Mouse (Mus musculus): ENCODE data around the gene Trip6. TPM values are rescaled to one million over a fixed set of nuclear protein-coding genes. Genes with fewer than 3 reads are reported as not detected.

Trip6 gene
- polyA plus RNA-seq, 1 experiment = 42.9 TPM

- Histone ChIP-seq H3K4me3 (ENCODE audit: insufficient read depth, low read length) (peak overlapping the region; percentile 29), H3K27ac (ENCODE audit: insufficient read depth, low read length) (no peak overlapping the region), H3K4me1 (ENCODE audit: control insufficient read depth, insufficient read depth, low read length) (no peaks in the 10 kb centered on the region; the same call in 1 of the 2 replicates)
- TF ChIP-seq CTCF (IDR thresholded peaks at IDR 0.05; ENCODE audit: borderline replicate concordance, insufficient read depth, low read length) = no peak
- TF ChIP-seq POLR2A (IDR thresholded peaks at IDR 0.05; ENCODE audit: low read depth, low read length) = no peak
These were observed 34.5 kb upstream of the Trip6 start for GRCm38 (mm10) chr5:137348482-137349383.

DNA sequence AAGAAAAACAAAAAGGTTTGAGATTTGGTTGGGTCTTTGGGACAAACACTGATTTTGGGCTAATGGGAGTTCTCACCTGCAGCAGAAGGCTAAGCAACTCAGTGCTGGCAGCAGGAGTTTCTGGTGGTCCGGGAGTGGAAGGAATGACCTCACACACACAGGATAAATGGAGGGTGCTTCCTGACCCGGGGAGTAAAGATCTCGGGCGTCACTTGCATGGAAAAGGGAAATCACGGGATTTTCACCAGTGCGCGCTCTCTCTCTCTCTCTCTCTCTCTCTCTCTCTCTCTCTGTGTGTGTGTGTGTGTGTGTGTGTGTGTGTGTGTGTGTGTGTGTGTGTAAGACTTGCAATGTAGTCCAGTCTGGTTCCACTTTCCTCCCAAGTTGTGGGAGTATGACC, 33.7 kb upstream of the Trip6 start:
- Histone ChIP-seq H3K27ac (ENCODE audit: insufficient read depth, low read length) (no peak overlapping the region), H3K4me1 (ENCODE audit: control insufficient read depth, insufficient read depth, low read length) (no peaks in the 10 kb centered on the region)
- TF ChIP-seq POLR2A (IDR thresholded peaks at IDR 0.05; ENCODE audit: low read depth, low read length) (no peak), CTCF (IDR thresholded peaks at IDR 0.05; ENCODE audit: borderline replicate concordance, insufficient read depth, low read length) (no peak)

GRCm38 (mm10) chr5:137346983-137347382, 32.8 kb upstream of the Trip6 start:
- no peak overlapping the region for H3K4me3 ChIP-seq (ENCODE audit: insufficient read depth, low read length)
- H3K27ac ChIP-seq (ENCODE audit: insufficient read depth, low read length) = no peak overlapping the region
- TF ChIP-seq POLR2A (IDR thresholded peaks at IDR 0.05; ENCODE audit: low read depth, low read length) (no peak), CTCF (IDR thresholded peaks at IDR 0.05; ENCODE audit: borderline replicate concordance, insufficient read depth, low read length) (no peak)
- H3K4me1 ChIP-seq (ENCODE audit: control insufficient read depth, insufficient read depth, low read length) = no peaks in the 10 kb centered on the region

More for the DNA sequence above, 33.7 kb upstream of the Trip6 start:
- H3K4me3 ChIP-seq (ENCODE audit: insufficient read depth, low read length) = no peak overlapping the region

DNA sequence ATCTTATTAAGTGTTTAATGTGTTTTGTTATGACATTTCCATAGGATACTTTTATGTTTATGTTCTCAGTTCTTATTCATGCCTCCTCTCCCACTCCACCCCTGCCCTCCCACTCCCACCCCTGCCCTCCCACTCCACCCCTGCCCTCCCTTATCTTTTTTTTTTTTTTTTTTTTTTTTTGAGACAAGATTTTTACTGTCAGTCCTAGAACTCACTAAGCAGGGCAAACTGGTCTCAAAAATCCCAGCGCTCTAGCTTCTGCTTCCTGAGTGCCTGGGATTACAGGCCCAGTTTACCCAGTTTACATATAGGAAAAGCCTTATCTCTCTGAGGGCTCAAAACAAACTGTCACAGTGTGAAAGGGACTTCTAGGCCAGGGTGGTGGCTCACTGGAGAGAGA, 32.2 kb upstream of the Trip6 start:
- H3K4me3 ChIP-seq (ENCODE audit: insufficient read depth, low read length) = no peak overlapping the region
- no peak for TF ChIP-seq CTCF (IDR thresholded peaks at IDR 0.05; ENCODE audit: borderline replicate concordance, insufficient read depth, low read length)
- no peak for TF ChIP-seq POLR2A (IDR thresholded peaks at IDR 0.05; ENCODE audit: low read depth, low read length)
- H3K4me1 ChIP-seq (ENCODE audit: control insufficient read depth, insufficient read depth, low read length) = no peaks in the 10 kb centered on the region
- H3K27ac ChIP-seq (ENCODE audit: insufficient read depth, low read length) = no peak overlapping the region

- no peak overlapping the region for H3K4me3 ChIP-seq (ENCODE audit: insufficient read depth, low read length)
- no peak for TF ChIP-seq POLR2A (IDR thresholded peaks at IDR 0.05; ENCODE audit: low read depth, low read length)
- no peak overlapping the region for H3K27ac ChIP-seq (ENCODE audit: insufficient read depth, low read length)
- H3K4me1 ChIP-seq (ENCODE audit: control insufficient read depth, insufficient read depth, low read length) = no peaks in the 10 kb centered on the region
These were observed 31.6 kb upstream of the Trip6 start for GRCm38 (mm10) chr5:137345821-137346220.

DNA sequence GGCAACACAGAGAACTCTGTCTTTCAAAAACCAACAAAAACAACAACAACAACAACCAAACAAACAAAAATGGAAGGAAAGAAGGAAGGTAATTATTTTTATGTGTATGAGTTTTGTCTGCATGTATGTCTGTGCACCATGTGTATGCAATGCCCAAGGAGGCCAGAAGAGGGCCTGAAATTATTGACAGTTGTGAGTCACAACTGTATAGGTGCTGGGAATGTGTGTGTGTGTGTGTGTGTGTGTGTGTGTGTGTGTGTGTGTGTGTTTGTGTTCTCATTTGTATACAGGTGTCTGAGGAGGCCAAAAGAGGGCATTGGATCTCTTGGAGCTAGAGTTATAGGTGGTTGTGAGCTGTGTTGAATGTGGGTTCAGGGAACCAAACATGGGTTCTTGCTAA, 29.7 kb upstream of the Trip6 start:
- no peak overlapping the region for H3K4me3 ChIP-seq (ENCODE audit: insufficient read depth, low read length)
- TF ChIP-seq POLR2A (IDR thresholded peaks at IDR 0.05; ENCODE audit: low read depth, low read length) (no peak), CTCF (IDR thresholded peaks at IDR 0.05; ENCODE audit: borderline replicate concordance, insufficient read depth, low read length) (no peak)

GRCm38 (mm10) chr5:137343412-137343811, 29.2 kb upstream of the Trip6 start:
- Histone ChIP-seq H3K27ac (ENCODE audit: insufficient read depth, low read length) (no peak overlapping the region), H3K4me3 (ENCODE audit: insufficient read depth, low read length) (no peak overlapping the region), H3K4me1 (ENCODE audit: control insufficient read depth, insufficient read depth, low read length) (no peaks in the 10 kb centered on the region)
- TF ChIP-seq CTCF (IDR thresholded peaks at IDR 0.05; ENCODE audit: borderline replicate concordance, insufficient read depth, low read length) = no peak
- TF ChIP-seq POLR2A (IDR thresholded peaks at IDR 0.05; ENCODE audit: low read depth, low read length) = no peak

More for the DNA sequence above, 29.7 kb upstream of the Trip6 start:
- H3K4me1 ChIP-seq (ENCODE audit: control insufficient read depth, insufficient read depth, low read length) = no peaks in the 10 kb centered on the region
- no peak overlapping the region for H3K27ac ChIP-seq (ENCODE audit: insufficient read depth, low read length)

DNA sequence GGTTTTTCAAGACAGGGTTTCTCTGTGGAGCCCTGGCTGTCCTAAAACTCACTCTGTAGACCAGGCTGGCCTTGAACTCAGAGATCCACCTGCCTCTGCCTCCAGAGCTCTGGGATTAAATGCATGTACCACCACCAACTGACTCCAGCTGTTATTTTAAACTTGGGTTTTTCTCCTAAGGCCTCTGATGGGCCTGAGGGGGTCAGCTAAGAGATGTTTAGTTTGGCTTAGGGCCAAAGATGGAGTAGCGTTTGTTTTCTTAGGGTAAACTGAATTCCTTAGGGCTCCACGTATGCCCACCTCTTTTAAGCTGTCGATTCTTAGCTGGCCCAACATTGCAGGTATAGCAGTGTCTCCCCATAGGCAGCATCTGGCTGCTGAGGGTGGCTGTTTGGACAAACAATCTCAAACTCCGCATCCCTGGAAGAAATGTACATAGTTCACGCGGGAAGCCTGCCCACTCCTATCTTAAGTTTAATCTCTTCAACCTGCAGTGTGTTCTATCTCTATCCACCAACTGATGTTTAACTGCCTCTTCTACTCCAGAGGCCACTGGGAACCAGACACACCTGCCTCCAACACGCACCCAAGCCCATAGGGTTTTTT, 28.3 kb upstream of the Trip6 start:
- no peak overlapping the region for H3K4me3 ChIP-seq (ENCODE audit: insufficient read depth, low read length)
- TF ChIP-seq POLR2A (IDR thresholded peaks at IDR 0.05; ENCODE audit: low read depth, low read length) = no peak
- no peak for TF ChIP-seq CTCF (IDR thresholded peaks at IDR 0.05; ENCODE audit: borderline replicate concordance, insufficient read depth, low read length)
- no peak overlapping the region for H3K27ac ChIP-seq (ENCODE audit: insufficient read depth, low read length)
- no peaks in the 10 kb centered on the region for H3K4me1 ChIP-seq (ENCODE audit: control insufficient read depth, insufficient read depth, low read length)

- H3K27ac ChIP-seq (ENCODE audit: insufficient read depth, low read length) = no peak overlapping the region
- H3K4me1 ChIP-seq (ENCODE audit: control insufficient read depth, insufficient read depth, low read length) = no peaks in the 10 kb centered on the region
- no peak for TF ChIP-seq CTCF (IDR thresholded peaks at IDR 0.05; ENCODE audit: borderline replicate concordance, insufficient read depth, low read length)
- no peak for TF ChIP-seq POLR2A (IDR thresholded peaks at IDR 0.05; ENCODE audit: low read depth, low read length)
- no peak overlapping the region for H3K4me3 ChIP-seq (ENCODE audit: insufficient read depth, low read length)
These were observed 26.0 kb upstream of the Trip6 start for GRCm38 (mm10) chr5:137340222-137340621.
